Mouse (Mus musculus): ENCODE data around the gene Ncor2. TPM values are rescaled to one million over a fixed set of nuclear protein-coding genes. Genes with fewer than 3 reads are reported as not detected.

Ncor2 gene
- polyA plus RNA-seq, 1 experiment from 2014 or later: 11.1 TPM

GRCm38 (mm10) chr5:124986656-124987055, 192.4 kb downstream of the Ncor2 start:
- DNase-seq (ENCODE audit: low spot score) (no peak), ATAC-seq (ENCODE audit: low FRiP score, low TSS enrichment) (no peak)
- Histone ChIP-seq H3K4me3 (ENCODE audit: low read depth, low read length) (no peak overlapping the region), H3K9me3 (ENCODE audit: control insufficient read depth, low read length) (no peaks in the 10 kb centered on the region), H3K4me2 (replicated peaks; ENCODE audit: low read depth) (no peak overlapping the region), H3K27me3 (ENCODE audit: control insufficient read depth, insufficient read depth, low read length) (no peaks in the 10 kb centered on the region), H3K27ac (replicated peaks) (no peak overlapping the region), H3K4me1 (replicated peaks; ENCODE audit: control insufficient read depth, insufficient read depth) (no peaks in the 10 kb centered on the region), H3K9ac (ENCODE audit: low read length) (no peak overlapping the region), H3K36me3 (ENCODE audit: control insufficient read depth, insufficient read depth, low read length) (no peaks in the 10 kb centered on the region)
- TF ChIP-seq CTCF (IDR thresholded peaks at IDR 0.05; ENCODE audit: low read depth) (no peak), EP300 (optimal IDR thresholded peaks at IDR 0.05) (no peak)
- WGBS: 85% methylated on average over 5 of the region's 5 CpGs

DNA sequence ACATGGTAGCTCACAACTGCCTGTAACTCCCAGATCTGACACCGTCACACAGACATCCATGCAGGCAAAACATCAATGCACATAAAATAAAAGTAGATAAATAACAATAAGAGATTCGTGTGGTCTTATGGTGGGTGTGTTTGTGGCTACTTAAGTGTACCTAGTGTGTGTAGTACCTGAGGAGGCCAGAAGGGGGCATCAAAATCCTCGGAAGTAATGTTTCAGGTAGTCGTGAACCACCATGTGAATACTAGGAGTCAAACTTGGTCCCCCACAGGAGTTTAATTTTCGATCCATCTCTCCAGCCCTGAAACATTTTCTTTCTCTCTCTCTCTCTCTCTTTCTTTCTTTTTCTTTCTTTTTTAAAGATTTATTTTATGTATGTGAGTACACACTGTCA, 192.8 kb downstream of the Ncor2 start:
- no peak overlapping the region for H3K4me3 ChIP-seq (ENCODE audit: low read depth, low read length)
- no peak overlapping the region for H3K9ac ChIP-seq (ENCODE audit: low read length)
- H3K27me3 ChIP-seq (ENCODE audit: control insufficient read depth, insufficient read depth, low read length): no peaks in the 10 kb centered on the region
- DNase-seq (ENCODE audit: low spot score) (no peak), ATAC-seq (ENCODE audit: low FRiP score, low TSS enrichment) (no peak)
- no peak overlapping the region for H3K4me2 ChIP-seq (replicated peaks; ENCODE audit: low read depth)
- WGBS: 84% methylated on average over 5 of the region's 5 CpGs
- no peaks in the 10 kb centered on the region for H3K36me3 ChIP-seq (ENCODE audit: control insufficient read depth, insufficient read depth, low read length)
- H3K4me1 ChIP-seq (replicated peaks; ENCODE audit: control insufficient read depth, insufficient read depth): no peaks in the 10 kb centered on the region
- TF ChIP-seq EP300 (optimal IDR thresholded peaks at IDR 0.05): no peak
- TF ChIP-seq CTCF (IDR thresholded peaks at IDR 0.05; ENCODE audit: low read depth): peak; percentile 48
- no peaks in the 10 kb centered on the region for H3K9me3 ChIP-seq (ENCODE audit: control insufficient read depth, low read length)
- H3K27ac ChIP-seq (replicated peaks): no peak overlapping the region

DNA sequence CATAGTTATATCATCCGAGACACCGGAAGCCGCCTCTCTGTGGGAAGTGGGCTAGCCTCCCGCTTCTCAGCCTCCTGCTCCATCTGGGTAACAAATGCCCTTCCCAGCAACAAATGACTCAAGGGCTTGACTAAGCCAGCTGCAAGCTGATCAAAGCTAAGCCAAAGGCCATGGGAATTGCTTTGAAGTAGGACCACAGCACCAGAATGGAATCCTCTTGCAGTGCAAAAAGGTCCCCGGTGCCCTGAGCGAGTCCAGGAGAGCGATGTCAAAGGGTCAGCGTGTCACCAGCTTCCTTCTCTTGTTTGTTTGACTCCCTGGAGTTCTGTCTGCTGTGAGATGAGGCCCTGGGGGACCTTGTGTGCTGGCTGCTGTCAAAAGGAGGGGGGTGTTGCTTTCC, 209.2 kb downstream of the Ncor2 start:
- no peak for ATAC-seq (ENCODE audit: low FRiP score, low TSS enrichment)
- no peak overlapping the region for H3K4me3 ChIP-seq (ENCODE audit: low read depth, low read length)
- DNase-seq (ENCODE audit: low spot score): no peak
- TF ChIP-seq EP300 (optimal IDR thresholded peaks at IDR 0.05) (no peak), CTCF (IDR thresholded peaks at IDR 0.05; ENCODE audit: low read depth) (no peak)
- no peak overlapping the region for H3K4me2 ChIP-seq (replicated peaks; ENCODE audit: low read depth)
- no peaks in the 10 kb centered on the region for H3K27me3 ChIP-seq (ENCODE audit: control insufficient read depth, insufficient read depth, low read length)
- no peak overlapping the region for H3K27ac ChIP-seq (replicated peaks)
- WGBS: 36% methylated on average over 8 of the region's 8 CpGs
- H3K9me3 ChIP-seq (ENCODE audit: control insufficient read depth, low read length): no peaks in the 10 kb centered on the region
- no peaks in the 10 kb centered on the region for H3K36me3 ChIP-seq (ENCODE audit: control insufficient read depth, insufficient read depth, low read length)
- H3K4me1 ChIP-seq (replicated peaks; ENCODE audit: control insufficient read depth, insufficient read depth): no peaks in the 10 kb centered on the region
- no peak overlapping the region for H3K9ac ChIP-seq (ENCODE audit: low read length)

Other genes starting within 250 kb of the Ncor2 start
- 1.8 and 2.3 TPM in 2 replicates for gene Rflna, start 176.0 kb downstream of the Ncor2 start, polyA plus RNA-seq (2015; fragmentation: Nextera tagmentation; extraction: Ambion mirVana)
- 30.1 and 31.8 TPM in 2 replicates for gene Scarb1, start 161.9 kb upstream of the Ncor2 start, polyA plus RNA-seq (2015; fragmentation: Nextera tagmentation; extraction: Ambion mirVana)
- gene Gm10382, start 210.1 kb upstream of the Ncor2 start, polyA plus RNA-seq (2015; fragmentation: Nextera tagmentation; extraction: Ambion mirVana): 0.51 and 0.56 TPM in 2 replicates
- gene Ubc, start 211.0 kb upstream of the Ncor2 start, polyA plus RNA-seq (2015; fragmentation: Nextera tagmentation; extraction: Ambion mirVana): 537 and 549 TPM in 2 replicates